Mouse (Mus musculus) spleen, postnatal 36 days (tissue): ENCODE results near the gene Adm2.

Experiments used
- DNase-seq, 2 experiments: peaks; one replicate each; pipeline ENCODE4 v3.0.0; 2022; ENCODE audit warnings: low spot score in 2 of 2, mixed read lengths in 1 of 2

Adm2 gene

GRCm38 (mm10) chr15:89309962-89310498 is 12.5 kb upstream of the Adm2 start:
- peak; percentile 79 for DNase-seq

DNA sequence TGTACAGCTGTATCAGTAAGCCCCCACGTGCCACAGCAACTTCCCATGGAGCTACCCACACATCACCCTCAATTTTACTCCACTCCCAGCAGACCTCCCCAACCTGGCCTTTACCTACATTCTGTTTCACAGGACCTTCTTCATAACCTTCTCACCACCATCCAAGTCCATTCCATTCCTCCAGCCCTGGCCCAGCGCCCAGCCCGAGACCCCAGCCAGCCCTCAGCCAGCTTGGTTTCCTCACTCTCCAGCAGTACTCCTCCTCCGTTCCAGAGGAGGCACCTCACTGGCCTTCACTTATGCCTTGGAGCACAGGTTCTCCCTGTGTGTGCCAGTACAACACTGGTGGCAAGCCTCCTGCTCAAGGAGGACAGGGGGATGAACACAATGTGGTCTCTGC is 9.2 kb upstream of the Adm2 start:
- DNase-seq, result no peak

GRCm38 (mm10) chr15:89314107-89314506 is 8.4 kb upstream of the Adm2 start:
- no peak for DNase-seq

DNA sequence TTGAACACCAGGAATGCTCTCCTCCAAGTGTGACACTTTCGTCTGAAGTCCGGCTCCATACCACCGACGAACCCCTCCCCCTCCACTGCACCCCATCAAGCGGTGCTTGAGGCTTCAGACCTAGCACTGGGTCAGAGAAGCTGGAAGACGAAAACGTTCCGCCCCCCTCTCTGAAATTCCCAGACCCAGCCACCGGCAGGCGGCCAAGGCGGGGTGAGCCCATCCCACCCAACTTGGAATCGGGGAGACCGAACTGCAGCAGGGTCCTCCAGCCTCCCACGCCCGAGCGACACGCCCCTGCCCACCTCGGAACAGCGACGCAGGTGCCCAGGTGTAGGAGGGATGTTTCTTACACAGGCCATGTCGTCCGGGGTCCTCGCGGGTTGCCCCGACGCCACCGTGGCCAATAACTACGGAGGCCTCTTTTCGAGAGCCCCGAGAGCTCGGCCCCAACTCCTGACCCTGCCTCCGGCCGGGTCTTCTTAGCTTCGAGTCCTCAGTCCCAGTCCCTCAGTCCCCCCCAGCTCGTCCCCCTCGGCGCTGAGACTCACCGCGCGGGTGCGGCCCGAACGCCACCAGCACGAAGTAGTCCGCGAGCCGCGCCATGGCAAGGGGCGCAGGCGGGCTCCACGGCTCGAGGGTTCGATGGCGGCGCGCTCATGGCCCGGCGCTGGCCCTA is 7.9 kb upstream of the Adm2 start:
- peak in 1 of 2 experiments; percentile 36 for DNase-seq

DNA sequence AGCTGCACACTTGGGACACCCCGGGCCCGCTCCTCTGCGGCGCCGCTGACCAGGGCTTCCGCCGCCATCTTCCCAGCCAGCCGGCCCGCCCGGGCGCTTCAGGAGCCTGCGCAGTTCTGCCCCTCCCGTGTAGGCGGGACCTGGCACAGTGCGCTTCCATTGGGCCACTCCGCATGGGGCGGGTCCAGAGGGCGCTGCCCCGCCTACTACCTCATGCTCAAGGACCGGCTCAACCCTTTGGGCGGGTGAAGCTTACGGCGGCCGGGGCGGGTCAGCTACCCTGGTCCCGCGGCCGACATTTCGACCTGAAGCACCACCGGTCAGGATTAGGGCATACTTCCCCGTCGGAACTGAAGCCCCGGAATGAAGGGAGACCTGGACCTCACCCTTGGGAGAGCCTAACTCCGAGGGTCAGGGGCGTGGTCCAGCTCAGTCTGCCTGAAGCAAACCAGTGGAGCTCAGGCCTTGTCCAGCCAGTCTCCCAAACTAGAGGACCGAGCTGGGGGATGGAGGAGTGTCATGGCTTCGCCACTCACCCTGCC is 7.3 kb upstream of the Adm2 start, which contains the start of gene Sbf1:
Sbf1 (minus strand) TSS at position 122 of the 542 bp plus-strand sequence.
- DNase-seq, result peak; percentile 98 to 99

- peak in 1 of 2 experiments; percentile 31 for DNase-seq
These were observed 6.4 kb upstream of the Adm2 start for GRCm38 (mm10) chr15:89316146-89316545.

DNA sequence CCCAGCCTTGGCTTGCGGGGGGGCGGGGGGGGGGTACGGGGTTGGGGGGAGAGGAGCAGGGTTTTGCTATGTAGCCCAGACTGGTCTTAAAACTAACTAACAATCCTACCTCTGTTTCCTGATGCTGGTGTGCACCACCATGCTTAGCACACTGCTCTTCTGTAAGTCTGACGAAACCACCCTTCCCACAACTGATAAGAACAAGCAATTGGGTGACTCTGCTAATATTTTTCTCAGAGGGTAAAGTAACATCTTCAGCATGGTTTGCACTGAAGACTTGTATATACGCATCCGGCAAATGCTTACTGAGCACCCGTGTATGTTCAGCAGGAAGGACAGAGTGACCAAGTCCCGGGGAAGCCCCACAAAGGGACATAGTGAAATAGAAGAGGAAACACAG is 1.3 kb upstream of the Adm2 start:
- DNase-seq, result no peak

DNA sequence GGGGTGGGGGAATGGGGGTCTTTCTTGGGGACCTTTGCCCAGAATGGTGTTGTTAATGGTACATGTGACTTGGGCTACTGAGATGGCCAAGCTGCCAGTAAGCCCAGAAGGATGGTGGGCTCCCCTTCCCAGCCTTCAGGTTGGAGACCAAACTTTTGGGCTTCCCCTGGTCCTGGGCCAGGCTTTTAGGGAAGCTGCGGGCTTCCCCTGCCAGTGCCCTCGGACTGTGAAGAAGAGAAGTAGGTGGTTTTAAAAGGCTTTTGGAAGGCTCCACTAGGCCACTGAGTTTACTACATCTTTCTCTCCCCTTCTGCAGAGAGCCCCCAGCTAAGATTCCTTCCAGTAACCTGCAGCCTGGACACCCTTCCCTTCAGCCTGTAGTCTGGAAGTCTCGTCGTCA is 1.1 kb downstream of the Adm2 start:
- DNase-seq, result no peak

- DNase-seq, result no peak
These were observed 3.9 kb downstream of the Adm2 start for GRCm38 (mm10) chr15:89326441-89326840.

DNA sequence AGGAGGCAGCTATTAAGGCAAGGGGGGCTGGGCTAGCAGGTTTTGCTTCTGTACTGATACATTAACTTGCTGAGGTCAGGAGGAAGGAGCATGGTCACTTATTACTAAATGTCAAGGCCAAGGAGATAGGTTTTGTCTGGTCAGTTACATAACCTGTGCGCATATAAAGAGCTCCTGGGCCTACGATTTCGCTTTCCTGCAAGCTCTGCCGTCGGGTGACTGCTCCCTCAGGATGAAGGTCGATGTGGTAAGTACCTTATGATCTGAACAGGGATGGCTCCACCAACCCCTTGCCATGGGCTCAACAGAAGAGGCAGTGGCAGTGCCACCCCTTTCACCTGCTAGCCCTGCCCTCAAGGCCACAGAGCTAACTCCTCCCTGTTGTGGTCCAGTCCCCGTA is 11.8 kb downstream of the Adm2 start, which contains the start of gene Miox:
Miox (plus strand) TSS at position 128 of the 400 bp plus-strand sequence.
- DNase-seq, result no peak

DNA sequence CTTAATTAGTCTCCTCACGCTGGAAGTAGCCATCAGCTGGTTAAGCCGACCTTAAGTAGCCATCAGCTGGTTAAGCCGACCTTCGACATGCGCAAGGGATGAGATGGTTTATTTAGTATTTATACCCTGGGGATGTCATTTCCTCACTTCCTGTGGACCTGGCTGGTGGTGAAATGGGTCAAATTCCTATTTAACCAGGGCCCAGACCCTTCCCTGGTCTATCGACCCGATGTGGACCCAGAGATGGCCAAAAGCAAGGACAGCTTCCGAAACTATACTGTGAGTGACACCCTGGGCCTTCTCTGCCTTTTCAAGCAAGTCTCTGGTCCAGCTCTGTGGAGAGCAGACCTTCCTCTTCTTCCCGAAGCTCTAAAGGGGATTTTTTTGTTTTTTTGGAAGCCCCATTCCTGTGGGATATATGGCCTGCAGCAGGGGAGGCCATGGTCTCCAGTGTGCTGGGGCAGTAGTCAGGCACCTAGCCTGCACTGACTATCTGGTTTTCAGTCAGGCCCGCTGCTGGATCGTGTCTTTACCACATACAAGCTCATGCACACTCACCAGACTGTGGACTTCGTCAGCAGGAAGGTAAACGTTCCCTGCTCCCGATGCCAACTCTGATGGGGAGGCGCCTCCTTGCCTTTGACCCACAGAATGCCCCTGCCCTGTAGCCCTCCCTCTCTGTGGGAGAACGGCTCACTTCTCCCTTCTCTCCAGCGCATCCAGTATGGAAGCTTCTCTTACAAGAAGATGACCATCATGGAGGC is 12.4 kb downstream of the Adm2 start:
- DNase-seq, result no peak

DNA sequence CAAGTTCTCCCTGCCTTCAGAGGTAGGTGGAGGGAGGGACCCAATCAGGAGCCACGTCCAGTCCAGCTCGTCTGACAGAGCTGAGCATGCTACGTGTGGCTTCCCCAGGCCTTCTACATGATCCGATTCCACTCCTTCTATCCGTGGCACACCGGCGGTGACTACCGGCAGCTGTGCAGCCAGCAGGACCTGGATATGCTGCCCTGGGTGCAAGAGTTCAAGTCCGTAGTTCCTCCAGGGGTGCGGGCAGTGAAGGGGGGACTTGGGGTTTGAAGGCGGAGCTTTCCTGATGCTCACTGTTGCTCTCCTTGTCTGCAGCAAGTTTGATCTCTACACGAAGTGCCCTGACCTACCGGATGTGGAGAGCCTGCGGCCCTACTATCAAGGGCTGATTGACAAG is 13.9 kb downstream of the Adm2 start:
- DNase-seq, result no peak

GRCm38 (mm10) chr15:89339696-89340095 is 17.2 kb downstream of the Adm2 start:
- peak; percentile 37 to 59 for DNase-seq

DNA sequence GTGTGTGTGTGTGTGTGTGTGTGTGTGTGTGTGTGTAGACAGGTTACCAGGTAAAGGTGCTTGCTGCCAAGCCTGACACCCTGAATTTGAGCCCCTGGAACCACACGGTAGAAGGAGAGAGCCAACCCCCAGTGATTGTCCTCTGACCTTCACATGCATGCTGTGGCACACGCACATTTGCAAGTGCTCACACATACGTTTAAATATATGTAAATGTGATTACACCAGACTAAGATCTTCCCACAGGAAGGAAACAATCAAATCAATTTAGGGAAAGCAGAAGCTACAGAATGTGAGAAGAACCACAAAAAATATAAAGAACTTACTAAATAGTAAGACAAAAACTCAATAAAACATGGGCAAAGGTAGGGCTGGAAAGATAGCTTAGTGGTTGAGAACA is 17.6 kb downstream of the Adm2 start:
- DNase-seq, result no peak

DNA sequence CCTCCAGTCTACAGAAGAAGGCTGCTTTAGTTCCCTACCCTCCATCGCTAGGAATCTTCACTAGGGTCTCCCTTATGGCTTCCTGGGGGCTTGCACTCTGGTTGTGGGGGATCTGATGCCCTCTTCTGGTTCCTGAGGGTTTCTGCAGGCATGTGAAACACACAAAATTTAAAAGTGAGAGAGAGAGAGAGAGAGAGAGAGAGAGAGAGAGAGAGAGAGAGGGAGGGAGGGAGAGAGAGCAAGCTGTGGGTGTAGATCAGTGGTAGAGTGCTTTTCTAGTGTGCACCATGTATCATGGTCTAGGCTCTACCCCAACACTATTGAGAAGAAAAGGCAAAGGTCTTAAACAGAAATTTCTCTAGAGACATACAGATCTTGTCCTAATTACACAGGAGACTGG is 19.2 kb downstream of the Adm2 start:
- DNase-seq, result no peak

GRCm38 (mm10) chr15:89343325-89343724 is 20.8 kb downstream of the Adm2 start:
- no peak for DNase-seq

- DNase-seq, result no peak
These were observed 27.9 kb downstream of the Adm2 start for GRCm38 (mm10) chr15:89350447-89350846.

- DNase-seq, result no peak
These were observed 28.8 kb downstream of the Adm2 start for GRCm38 (mm10) chr15:89351302-89351701.

DNA sequence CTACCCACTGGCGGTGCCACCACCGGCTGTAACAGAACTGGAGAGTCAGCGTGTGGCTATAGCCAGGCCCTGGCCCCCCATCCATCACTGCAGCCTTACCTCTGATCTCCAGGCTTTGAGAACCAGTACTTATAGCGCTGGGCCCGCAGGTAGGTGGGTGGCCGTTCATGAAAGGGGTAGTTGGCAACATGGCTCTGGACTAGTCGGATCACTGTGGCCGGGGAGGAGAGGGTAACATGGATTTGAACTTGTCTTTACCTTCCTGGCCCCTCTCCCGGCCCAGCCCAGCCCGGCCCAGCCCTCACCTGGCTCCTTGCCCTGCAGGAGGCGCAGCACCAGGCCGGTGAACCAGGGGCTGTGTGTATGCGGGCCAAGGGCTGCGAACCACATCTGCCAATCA is 29.5 kb downstream of the Adm2 start:
- no peak for DNase-seq

DNA sequence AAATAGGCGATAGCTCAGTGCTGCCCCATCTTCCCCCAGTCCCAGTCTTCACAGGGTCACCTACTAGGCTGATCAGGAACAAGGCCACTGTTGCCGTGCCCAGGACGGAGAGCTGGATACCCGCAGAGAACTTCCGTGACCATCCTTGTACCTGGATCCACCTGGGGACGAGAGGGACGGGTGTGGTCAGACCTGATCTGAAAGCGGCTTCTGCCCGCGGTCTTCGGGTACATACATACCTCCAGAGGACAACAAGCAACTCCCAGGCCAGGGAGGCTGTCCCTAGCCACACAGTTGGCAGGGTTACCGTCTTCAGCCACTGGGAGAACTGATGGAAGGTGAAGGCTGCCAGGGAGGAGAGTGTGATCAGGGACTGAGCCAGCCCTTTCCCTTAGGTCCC is 30.3 kb downstream of the Adm2 start:
- no peak for DNase-seq

DNA sequence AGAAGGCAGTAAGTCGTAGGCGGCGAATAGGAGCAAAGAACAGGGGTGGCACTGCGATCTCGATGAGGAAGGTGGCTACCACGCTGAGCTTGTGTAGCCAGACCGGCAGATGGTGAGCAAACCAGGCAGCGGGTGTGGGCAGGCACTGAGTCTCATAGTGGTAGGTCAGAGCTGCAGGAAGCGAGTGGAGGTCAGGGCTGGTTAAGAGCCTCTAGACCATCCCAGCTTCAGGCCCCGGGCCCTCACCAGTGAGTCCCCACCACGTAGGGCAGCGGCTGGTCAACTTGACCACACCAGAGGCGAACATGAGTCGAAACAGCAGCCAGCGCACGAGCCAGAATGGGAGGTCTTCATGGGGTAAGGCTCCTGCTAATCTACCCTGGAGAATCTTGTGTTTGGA is 31.3 kb downstream of the Adm2 start:
- DNase-seq, result no peak

DNA sequence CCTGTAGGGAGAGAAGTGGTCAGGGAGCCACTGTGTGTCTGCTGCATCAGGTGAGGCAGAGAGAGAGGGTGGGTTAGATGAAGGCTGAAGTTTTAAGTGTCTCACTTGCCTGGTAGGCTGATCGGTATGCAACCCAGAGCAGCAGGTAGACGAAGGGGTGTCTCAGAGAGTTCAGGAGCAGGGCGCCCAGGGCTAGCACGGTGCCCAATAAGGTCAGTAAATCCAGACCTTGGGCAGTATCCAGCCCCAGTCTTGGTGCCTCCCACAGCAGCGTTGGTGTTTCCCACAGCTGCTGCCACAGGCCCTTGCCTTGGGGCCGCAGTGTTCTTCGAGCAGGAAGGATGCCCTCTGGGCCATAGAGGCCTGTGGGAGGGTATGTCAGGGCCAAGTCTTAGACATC is 31.9 kb downstream of the Adm2 start:
- no peak for DNase-seq
